Mouse (Mus musculus): ENCODE measurements at regions not wholly inside any gene's neighbourhood (a gene's known extent, or its start where the extent isn't known, plus 50 kb on each side); places are given as distances from the start of the nearest gene placed in this dataset.

GRCm38 (mm10) chr5:106392213-106392612, 65.8 kb downstream of the Barhl2 start:
- no peak for DNase-seq

GRCm38 (mm10) chr5:106386621-106387020, 71.3 kb downstream of the Barhl2 start:
- DNase-seq: no peak

GRCm38 (mm10) chr5:106385838-106386237, 72.1 kb downstream of the Barhl2 start:
- no peak for DNase-seq

- no peak for DNase-seq
Observed at GRCm38 (mm10) chr5:106385219-106385618, 72.7 kb downstream of the Barhl2 start.

GRCm38 (mm10) chr5:106384138-106384770, 73.7 kb downstream of the Barhl2 start:
- DNase-seq: no peak

GRCm38 (mm10) chr5:106381919-106382318, 76.0 kb downstream of the Barhl2 start:
- no peak for DNase-seq

- no peak for DNase-seq
Observed at GRCm38 (mm10) chr5:106380631-106381285, 77.2 kb downstream of the Barhl2 start.

- DNase-seq: no peak
Observed at GRCm38 (mm10) chr5:106376781-106377525, 81.0 kb downstream of the Barhl2 start.

- no peak for DNase-seq
Observed at GRCm38 (mm10) chr5:106367831-106368230, 90.1 kb downstream of the Barhl2 start.

- no peak for DNase-seq
Observed at GRCm38 (mm10) chr5:106367312-106367711, 90.7 kb downstream of the Barhl2 start.

GRCm38 (mm10) chr5:106366006-106366405, 92.0 kb downstream of the Barhl2 start:
- no peak for DNase-seq

- peak in 1 of 2 experiments; percentile 1 for DNase-seq
Observed at GRCm38 (mm10) chr5:106365094-106365493, 92.9 kb downstream of the Barhl2 start.

- DNase-seq: no peak
Observed at GRCm38 (mm10) chr5:106351348-106351747, 106.6 kb downstream of the Barhl2 start.

- no peak for DNase-seq
Observed at GRCm38 (mm10) chr5:106349851-106350515, 108.0 kb downstream of the Barhl2 start.

GRCm38 (mm10) chr5:106344308-106344707, 113.7 kb downstream of the Barhl2 start:
- DNase-seq: no peak

GRCm38 (mm10) chr5:106343601-106344000, 114.4 kb downstream of the Barhl2 start:
- no peak for DNase-seq

GRCm38 (mm10) chr5:106341361-106341760, 116.6 kb downstream of the Barhl2 start:
- DNase-seq: no peak

- DNase-seq: no peak
Observed at GRCm38 (mm10) chr5:106335639-106336038, 122.3 kb downstream of the Barhl2 start.

GRCm38 (mm10) chr5:106327592-106328150, 130.3 kb downstream of the Barhl2 start:
- DNase-seq: no peak

- DNase-seq: no peak
Observed at GRCm38 (mm10) chr5:106322574-106323215, 135.3 kb downstream of the Barhl2 start.

GRCm38 (mm10) chr5:106321426-106321825, 136.5 kb downstream of the Barhl2 start:
- DNase-seq: no peak

GRCm38 (mm10) chr5:106321023-106321422, 136.9 kb downstream of the Barhl2 start:
- DNase-seq: no peak

Measured in B cell, adult 2 months (primary cell).